Mouse (Mus musculus) granulocyte monocyte progenitor cell, adult 5-6 weeks (primary cell): ENCODE data around the gene Jade1. TPM values are rescaled to one million over a fixed set of nuclear protein-coding genes. Genes with fewer than 3 reads are reported as not detected.

ENCODE experiments used
- ATAC-seq: replicated peaks from 2 replicates; pipeline ENCODE4 v1.8.0; 2016; ENCODE audit warnings: mild to moderate bottlenecking, moderate TSS enrichment, inconsistent platforms; ENCODE audit not compliant: poor library complexity, severe bottlenecking
- total RNA-seq, 2 experiments: library from RNA; stranded (forward) in 1 of 2; stranded (reverse) in 1 of 2; fragments of 200-712, 200-1000 nt in 1 of 2; fragments of >200 nt in 1 of 2; fragmentation: Nextera tagmentation in 1 of 2; gene quantifications; 2 replicates each; pipeline ENCODE4 v1.2.3; 2014 to 2017

Jade1 gene
- total RNA-seq, 2 experiments from 2014 or later: 53.3 to 72.7 TPM

DNA sequence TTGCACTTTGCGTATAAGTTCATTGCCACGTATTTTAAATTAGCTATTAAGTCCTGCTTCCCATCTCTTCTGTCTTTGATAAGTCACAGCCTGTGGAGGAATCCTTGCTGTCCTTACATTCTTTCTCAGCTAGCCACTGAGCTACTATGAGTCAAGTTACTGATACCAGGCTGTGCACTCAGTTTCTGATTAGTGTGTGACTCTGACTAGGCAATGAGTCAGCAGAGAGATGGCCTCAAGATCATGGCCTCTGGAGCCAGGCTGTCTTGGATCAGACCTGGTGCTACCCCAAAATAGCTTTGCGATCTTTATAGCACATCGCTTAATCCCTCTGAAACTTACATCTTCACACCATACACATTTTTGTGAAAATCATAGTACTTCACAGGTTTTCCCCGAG, 8.2 kb upstream of the Jade1 start:
- no peak for ATAC-seq

DNA sequence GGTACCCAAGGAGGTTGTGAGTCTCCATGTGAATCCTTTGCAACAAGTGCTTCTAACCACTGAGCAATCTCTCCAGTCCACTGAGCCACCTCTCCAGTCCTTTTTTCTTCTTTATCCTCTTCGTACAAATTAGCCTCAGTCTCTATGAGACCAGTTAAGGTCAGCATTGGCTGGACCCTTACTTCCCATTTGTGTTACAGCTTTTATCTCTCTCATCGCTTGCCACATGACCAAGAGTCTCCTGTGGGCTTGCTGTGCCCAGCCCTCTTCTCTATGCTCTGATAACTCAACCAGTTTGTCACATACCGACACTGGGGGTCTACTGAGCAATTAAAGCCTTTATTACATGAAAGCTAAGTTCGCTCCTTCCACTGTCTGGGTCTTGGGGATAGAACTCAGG, 7.3 kb upstream of the Jade1 start:
- no peak for ATAC-seq

DNA sequence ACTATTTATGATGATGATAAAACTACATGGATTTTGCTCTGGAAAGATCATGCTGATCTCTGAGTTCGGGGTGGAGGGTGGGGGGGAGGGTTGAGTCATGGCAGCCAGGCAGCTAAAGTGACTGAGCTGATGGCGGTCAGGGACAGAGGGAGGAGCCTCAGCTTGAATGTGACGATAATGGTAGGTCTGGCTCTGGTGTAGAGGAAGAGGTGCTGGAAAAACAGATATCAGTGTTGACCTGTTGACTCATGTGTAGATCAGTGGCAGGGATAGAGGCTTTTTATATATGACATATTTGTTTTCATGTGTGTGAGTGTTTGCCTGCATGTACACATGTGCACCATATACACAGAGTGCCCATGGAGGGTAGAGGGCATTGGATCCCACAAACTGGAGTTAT, 3.9 kb upstream of the Jade1 start:
- no peak for ATAC-seq

DNA sequence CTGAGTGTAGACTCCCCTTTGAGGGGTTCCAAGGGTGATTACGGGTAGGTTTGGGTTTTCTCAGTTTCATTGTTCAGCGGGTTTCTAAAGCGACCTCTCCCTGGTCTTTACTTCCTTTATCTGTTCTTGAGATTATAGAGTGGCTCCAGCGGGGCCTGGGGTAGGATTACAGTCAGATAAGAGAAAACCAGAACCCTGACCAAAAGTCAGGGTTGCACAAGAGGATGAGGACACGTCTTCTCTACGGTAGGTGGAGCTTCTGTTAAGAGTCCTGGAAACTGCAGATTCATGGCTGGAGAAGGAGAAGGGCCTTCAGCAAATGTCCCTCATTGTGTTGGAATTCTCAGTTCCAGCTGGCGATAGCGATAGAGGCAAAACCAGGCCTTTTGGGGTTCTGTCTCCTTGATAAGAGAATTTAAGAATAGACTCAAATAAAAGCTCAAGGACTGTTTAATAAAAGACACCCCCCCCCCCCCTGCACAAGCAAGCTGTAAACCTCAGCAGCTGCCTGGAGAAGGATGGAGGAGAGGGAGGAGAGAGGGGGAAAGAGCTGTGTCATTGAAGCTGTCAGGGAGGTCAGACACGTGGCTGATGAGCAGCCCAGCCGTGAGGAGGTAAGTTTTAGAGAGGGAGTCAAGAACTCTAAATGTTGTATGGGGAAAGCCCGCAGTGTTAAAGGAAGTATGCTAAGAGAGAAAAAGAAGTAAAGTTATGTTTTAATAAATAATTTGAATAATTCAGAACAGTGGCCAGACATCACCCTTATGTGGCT, 2.6 kb upstream of the Jade1 start:
- peak; percentile 98 for ATAC-seq

GRCm38 (mm10) chr3:41553681-41554080, 1.9 kb upstream of the Jade1 start:
- no peak for ATAC-seq

DNA sequence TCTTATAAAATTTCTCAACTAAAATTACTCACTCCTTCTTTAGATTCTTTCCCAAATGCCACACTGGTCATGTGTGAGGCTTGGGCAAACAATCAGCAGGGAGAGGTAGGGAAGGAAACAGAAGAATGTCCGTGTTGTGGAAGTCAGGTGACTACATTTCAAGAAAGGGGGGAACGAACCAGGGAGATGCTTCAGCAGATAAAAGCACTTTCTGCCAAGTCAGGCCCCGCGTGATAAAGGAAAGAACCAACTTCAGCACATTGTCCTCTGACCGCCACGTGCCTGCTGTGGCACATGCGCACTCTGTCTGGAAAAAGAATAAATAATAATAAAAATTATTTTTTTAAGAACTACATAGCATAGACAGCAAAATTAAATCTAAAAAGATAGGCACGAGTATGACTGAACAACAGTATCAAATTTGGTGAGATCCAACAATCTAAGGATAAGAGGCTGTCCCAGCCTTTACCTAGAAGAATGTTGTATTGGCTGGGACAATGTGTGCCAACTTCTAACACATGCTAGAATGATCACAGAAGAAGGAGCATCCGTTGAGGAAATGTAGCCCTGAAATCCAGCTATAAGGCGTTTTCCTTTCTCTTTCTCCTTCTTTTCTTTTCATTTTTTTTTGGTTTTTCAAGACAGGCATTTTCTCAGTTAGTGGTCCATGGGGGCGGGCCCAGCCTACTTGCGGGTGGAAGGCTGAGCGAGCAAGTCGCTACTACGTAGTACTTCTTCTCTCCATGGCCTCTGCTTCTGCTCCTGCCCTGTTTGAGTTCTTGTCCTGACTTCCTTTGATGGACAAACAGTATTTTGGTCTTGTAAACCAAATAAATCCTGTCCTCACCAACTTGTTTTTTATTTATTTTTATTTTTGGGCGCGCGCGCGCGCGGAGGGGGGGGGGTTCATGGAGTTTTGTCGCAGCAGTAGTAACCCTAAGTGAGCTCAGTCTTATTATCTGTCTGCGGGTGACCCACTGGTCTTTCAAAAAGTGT, 753 bp upstream of the Jade1 start:
- no peak for ATAC-seq

DNA sequence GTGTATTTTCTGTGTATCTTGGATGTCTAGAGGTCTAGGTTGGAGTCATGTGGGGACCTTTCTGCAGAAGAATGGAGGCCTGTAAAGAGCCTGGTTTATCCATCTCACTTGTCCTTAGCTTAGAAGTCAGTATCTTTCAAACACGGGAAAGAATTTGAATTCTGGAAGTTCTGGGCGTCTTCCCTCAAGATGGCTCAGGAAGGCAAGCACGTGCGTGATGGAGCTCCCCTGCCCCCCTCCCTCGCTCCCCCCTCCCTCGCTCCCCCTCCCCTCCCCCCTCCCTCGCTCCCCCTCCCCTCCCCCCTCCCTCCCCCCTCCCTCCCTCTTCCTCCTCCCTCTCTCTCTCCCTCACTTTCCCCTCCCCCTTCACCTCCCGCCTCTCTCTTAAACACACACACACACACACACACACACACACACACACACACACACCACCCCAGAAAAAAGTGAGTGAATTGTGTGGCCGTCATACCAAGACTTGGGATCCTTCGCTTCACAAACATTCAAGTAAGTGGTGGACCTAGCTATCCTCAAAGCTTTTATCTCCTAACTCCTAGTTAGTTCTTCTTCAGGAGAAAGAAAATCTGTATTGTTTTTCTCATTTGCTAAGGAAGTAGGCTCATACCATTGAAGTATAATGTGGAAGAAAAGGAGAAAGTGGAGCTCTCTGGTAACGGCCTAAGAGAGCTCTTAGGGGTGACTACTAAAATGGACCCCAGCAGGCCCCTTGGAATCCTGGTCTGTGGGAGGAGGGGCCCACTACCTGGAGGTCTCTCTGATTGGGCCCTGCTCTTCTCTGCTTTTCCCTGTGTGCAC, 1.1 kb downstream of the Jade1 start:
- ATAC-seq: no peak

DNA sequence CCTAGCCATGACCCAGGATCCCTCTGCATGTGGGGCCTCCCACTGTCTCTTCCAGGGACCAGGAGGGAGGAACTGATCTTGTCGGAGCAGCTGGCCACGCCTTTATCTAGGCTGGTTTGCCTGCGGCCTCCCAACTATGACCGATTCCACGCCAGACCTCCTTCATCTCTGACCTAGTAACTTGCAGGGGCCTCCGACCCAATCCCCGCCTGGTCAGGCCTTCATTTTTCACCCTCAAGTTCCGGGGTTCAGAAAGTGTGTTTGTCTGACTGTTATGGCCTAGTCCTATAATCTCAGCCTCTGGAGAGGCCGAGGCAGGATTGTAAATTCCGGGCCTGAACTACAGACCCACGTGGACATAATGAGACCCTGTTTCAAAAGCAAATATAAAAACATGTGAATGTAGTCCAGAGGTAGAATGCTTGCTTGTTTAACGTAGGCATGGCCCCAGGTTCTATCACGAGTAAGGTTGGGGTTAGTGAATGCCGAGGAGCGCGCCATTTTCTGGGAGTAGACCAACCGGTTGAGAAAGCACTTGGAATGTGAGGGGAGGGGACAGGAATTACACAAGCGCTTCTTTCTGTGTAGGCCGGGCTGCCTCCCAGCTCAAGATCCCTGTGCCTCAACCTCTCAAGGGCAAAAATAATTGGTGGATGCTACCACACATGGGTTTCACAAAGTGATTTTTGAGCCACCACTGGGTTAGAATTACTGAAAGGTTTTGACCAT, 1.9 kb downstream of the Jade1 start:
- no peak for ATAC-seq

- ATAC-seq: no peak
Observed at GRCm38 (mm10) chr3:41560489-41560888, 5.0 kb downstream of the Jade1 start.

- ATAC-seq: peak; percentile 18
Observed at GRCm38 (mm10) chr3:41561787-41562186, 6.3 kb downstream of the Jade1 start.

GRCm38 (mm10) chr3:41563211-41563931, 7.8 kb downstream of the Jade1 start:
- ATAC-seq: peak; percentile 48

DNA sequence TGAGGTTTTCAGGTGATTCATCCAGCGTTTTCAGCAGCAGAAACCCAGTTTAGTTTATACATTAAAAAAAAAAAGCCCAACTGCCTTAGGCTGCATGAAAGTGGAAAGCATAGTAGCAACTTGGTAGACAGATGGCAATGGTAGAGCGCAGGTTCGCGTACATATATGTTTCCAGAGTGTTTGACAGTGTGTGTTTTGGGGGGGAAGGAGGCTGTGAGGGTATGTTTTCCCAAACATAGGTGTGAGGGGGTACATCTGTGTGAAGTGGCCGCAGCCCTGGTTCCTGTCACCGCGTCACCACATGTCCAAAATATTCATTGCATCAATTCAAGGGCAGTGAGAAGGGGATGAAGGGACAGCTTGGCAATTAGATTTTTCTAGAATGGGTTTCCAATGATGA, 8.5 kb downstream of the Jade1 start:
- no peak for ATAC-seq

DNA sequence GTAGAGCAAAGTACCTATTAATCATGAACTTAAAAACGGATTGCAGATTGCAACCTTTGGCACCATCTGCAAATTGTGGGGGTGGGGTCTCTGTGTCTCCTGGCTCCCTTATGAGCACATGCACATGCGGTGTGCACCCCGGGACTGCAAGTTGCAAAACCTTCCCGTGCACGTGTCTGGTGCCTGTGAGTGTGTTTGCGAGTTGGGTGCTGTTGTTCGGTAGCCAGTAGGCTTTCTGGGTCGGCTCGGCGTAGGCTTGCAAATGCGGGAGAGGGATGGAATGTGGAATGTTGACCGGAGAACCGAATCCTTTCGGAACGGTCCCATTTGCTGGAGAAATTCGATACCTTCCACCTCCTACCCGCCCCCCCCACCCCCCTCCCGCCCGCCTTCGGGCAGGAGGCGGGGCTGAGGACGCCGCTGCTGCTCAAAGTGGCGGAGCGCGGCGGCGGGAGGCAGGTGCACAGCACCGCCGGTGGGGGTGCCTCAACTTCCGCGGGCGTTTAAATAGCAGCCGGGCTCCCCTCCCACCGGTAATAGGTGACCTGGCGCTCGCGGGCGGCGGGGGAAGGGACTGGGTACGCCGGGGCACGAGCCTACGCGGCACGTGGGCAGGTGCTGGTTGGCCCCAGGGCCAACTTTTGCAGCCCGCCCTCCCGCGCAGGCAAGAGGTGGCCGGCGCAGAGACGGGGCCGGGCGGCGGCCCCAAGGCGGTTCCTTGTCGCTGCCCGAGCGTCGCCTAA, 9.1 kb downstream of the Jade1 start:
- ATAC-seq: peak; percentile 45

DNA sequence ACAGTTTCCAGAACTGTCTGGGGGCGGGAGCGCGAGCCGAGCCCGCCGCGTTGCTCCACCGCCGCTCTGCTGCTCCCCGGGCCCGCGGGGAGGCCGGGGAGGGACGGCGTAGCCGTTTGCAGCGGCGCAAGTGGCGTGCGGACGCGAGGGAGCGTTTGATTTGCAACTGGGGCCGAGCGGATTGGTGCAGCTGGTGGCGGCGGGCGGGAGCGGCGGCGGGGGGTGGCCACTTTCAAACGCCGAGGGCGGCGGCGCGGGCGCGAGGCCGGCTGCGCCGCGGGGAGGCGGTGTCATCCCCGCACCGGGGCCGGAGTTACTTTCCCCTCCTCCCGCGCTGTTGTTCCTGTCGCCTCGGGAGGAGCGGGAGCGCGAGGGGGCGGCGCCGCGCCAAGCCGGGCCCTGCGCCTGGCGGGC, 9.9 kb downstream of the Jade1 start:
- ATAC-seq: peak; percentile 42

DNA sequence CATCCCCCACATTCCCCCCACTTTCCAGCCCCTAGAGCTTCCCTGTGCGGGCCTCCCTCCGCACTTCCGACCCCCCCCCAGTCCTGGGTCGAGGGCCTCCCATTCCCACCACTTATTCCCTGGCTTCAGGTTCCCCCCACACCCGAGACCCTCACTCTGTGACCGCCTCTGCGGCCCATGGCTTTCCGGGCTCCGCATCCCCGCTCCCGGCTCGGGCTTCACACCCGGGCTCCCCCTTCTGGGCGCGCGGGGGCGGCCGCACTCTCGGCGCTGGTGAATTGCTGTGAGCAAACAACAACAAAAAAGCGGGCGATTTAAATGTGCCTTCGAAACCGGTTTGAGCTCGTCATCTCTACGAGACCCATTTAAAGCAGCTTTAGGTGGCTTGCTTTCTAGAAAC, 10.4 kb downstream of the Jade1 start:
- peak; percentile 28 for ATAC-seq

GRCm38 (mm10) chr3:41569943-41570342, 14.4 kb downstream of the Jade1 start:
- no peak for ATAC-seq

GRCm38 (mm10) chr3:41572131-41572530, 16.6 kb downstream of the Jade1 start:
- ATAC-seq: peak; percentile 5; the same call in 1 of the 2 replicates

DNA sequence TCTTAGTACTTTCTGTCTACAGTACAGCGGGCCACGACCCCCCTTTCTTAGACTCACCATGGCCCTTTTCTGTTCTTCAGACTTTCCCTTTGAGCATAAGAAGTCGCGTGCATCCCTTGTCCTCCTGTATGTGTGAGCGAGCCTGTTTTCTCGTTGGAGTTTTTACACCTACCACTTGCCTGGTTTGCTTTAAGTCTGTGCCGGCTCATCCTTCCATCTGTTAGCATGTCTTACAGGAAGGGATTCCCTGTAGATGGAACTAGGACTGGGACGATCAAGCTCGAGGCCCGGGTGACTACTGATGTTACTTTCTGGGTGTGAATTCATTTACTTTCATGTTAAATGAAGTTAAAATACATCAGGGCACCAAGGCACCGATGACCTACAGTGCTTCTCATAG, 17.4 kb downstream of the Jade1 start:
- no peak for ATAC-seq
